Mouse (Mus musculus) kidney, embryonic 14.5 days (tissue): Measurements from ENCODE around the gene Atf6. TPM values are rescaled to one million over a fixed set of nuclear protein-coding genes. Genes with fewer than 3 reads are reported as not detected.

Experiments
- ATAC-seq: fragments of 200-750 bp; cut with Nextera tagmentation; 2 replicates; pipeline ENCODE4 v1.8.0; 2017; ENCODE audit warnings: moderate number of reproducible peaks, mild to moderate bottlenecking, moderate TSS enrichment, moderate library complexity; ENCODE audit not compliant: low FRiP score, low TSS enrichment
- H3K27ac ChIP-seq: fragments of 300-500 bp; sonication (generic); 2 replicates; pipeline ENCODE4 v1.5.1; 2014; ENCODE audit warnings: low read depth, mild to moderate bottlenecking, low read length, moderate library complexity, mixed read lengths
- H3K27me3 ChIP-seq: fragments of 300-500 bp; sonication (generic); 2 replicates; pipeline ENCODE4 v1.6.1; 2014; ENCODE audit warnings: mild to moderate bottlenecking, low read length; ENCODE audit not compliant: control insufficient read depth, insufficient read depth
- H3K36me3 ChIP-seq: fragments of 300-500 bp; sonication (generic); 2 replicates; pipeline ENCODE4 v1.6.1; 2014; ENCODE audit warnings: low read length, mixed read lengths; ENCODE audit not compliant: control insufficient read depth, insufficient read depth
- H3K4me1 ChIP-seq: fragments of 300-500 bp; sonication (generic); 2 replicates; pipeline ENCODE4 v1.6.1; 2014; ENCODE audit warnings: low read length, mixed read lengths; ENCODE audit not compliant: control insufficient read depth, insufficient read depth
- H3K4me2 ChIP-seq: fragments of 300-500 bp; sonication (generic); replicated peaks from 2 replicates; pipeline ENCODE4 v1.6.1; 2014; ENCODE audit warnings: low read depth, mild to moderate bottlenecking, low read length
- H3K4me3 ChIP-seq: fragments of 300-500 bp; sonication (generic); 2 replicates; pipeline ENCODE4 v1.5.1; 2014; ENCODE audit warnings: mild to moderate bottlenecking, low read length
- H3K9ac ChIP-seq: fragments of 300-500 bp; sonication (generic); 2 replicates; pipeline ENCODE4 v1.6.1; 2014; ENCODE audit warnings: low read depth, mild to moderate bottlenecking, low read length, moderate library complexity
- H3K9me3 ChIP-seq: fragments of 300-500 bp; sonication (generic); 2 replicates; pipeline ENCODE4 v1.6.1; 2016; ENCODE audit warnings: low read length; ENCODE audit not compliant: control insufficient read depth
- WGBS: fragments of 180-500 bp; shearing (Covaris S2); extraction: QIAGEN DNeasy Blood & Tissue Kit; methylation state at CpG from one replicate; pipeline ENCODE4 v1.1.7; 2014; 5-methylcytosine and 5-hydroxymethylcytosine counted together
- polyA plus RNA-seq: library from polyadenylated mRNA; unstranded; fragments of >200 nt; fragmentation: Nextera tagmentation; extraction: Ambion mirVana; gene quantifications from 2 replicates; pipeline ENCODE4 v1.2.1, GENCODE M21; 2014

The Atf6 gene
- polyA plus RNA-seq, 1 experiment from 2014 or later, result 11.6 TPM

DNA sequence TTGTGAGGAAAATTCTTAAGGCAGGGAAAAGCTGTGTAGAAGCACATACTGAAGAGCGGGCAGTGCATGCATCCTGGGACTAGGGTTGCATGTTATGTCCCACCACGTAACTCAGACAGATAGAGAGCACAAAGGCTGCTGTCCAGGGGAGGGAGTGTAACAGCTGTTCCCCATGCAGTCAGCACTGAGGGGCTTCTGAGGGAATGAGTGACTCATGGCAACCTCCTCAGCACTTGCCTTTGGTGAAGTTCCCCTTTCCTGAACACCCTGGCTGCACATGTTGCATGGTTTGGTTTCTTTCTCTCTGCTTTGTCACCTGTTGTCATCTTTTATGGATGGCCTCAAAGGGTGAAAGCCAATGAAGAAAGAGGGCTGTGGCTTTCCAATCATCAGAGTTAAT, 165.3 kb downstream of the Atf6 start:
- H3K4me3 ChIP-seq, result no peak overlapping the region
- no peaks in the 10 kb centered on the region for H3K36me3 ChIP-seq
- H3K9ac ChIP-seq, result no peak overlapping the region
- H3K4me1 ChIP-seq, result no peaks in the 10 kb centered on the region
- no peaks in the 10 kb centered on the region for H3K9me3 ChIP-seq
- H3K27me3 ChIP-seq, result no peaks in the 10 kb centered on the region
- H3K4me2 ChIP-seq, result no peak overlapping the region
- H3K27ac ChIP-seq, result no peak overlapping the region
- no peak for ATAC-seq
- WGBS, result 82% methylated on average over 2 of the region's 2 CpGs

DNA sequence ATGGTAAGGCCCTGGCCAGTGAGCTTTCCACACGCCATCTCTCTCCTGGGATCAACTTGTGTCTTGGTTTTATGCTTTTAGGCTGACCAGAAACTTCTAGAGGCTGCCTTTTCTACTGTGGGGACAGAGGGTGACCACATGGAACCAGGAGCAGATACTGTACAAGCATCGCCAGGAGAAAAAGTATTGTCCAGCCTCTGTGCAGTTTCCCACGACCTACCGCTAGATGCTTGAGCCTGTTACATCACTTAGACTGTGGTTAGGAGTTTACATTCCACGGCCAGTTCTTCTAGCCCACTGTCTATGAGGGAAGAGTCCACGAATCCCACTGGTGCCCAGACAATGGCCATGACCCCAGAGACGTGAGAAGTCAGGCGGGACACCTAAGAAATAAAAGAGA, 166.0 kb downstream of the Atf6 start:
- no peaks in the 10 kb centered on the region for H3K36me3 ChIP-seq
- no peak for ATAC-seq
- H3K9ac ChIP-seq, result no peak overlapping the region
- no peaks in the 10 kb centered on the region for H3K4me1 ChIP-seq
- no peak overlapping the region for H3K27ac ChIP-seq
- no peak overlapping the region for H3K4me2 ChIP-seq
- H3K27me3 ChIP-seq, result no peaks in the 10 kb centered on the region
- 81% methylated on average over 8 of the region's 8 CpGs for WGBS
- H3K4me3 ChIP-seq, result no peak overlapping the region
- H3K9me3 ChIP-seq, result no peaks in the 10 kb centered on the region

DNA sequence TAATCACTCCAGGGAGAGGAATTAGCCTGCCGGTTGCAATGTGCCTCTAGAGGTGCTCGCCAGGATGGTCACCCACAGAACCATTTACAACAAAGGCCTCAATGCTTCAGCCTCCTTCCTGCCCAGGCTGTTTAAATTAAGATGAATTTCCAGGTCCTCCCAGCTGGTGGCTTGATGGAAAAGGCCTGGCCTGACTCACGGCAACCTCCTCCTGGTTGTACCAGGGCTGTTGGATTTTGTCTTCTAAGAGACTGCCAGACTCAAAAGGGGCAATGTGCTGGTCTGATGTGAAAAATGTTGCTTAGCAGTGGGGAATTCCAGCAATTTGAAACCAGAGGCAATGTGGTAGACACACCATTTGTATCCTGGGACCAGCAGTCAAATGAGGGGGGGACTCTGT, 166.4 kb downstream of the Atf6 start:
- ATAC-seq, result no peak
- no peak overlapping the region for H3K4me2 ChIP-seq
- H3K9ac ChIP-seq, result no peak overlapping the region
- no peak overlapping the region for H3K27ac ChIP-seq
- no peak overlapping the region for H3K4me3 ChIP-seq
- no peaks in the 10 kb centered on the region for H3K27me3 ChIP-seq
- H3K4me1 ChIP-seq, result no peaks in the 10 kb centered on the region
- 56% methylated on average over 3 of the region's 3 CpGs for WGBS
- no peaks in the 10 kb centered on the region for H3K9me3 ChIP-seq
- H3K36me3 ChIP-seq, result no peaks in the 10 kb centered on the region

DNA sequence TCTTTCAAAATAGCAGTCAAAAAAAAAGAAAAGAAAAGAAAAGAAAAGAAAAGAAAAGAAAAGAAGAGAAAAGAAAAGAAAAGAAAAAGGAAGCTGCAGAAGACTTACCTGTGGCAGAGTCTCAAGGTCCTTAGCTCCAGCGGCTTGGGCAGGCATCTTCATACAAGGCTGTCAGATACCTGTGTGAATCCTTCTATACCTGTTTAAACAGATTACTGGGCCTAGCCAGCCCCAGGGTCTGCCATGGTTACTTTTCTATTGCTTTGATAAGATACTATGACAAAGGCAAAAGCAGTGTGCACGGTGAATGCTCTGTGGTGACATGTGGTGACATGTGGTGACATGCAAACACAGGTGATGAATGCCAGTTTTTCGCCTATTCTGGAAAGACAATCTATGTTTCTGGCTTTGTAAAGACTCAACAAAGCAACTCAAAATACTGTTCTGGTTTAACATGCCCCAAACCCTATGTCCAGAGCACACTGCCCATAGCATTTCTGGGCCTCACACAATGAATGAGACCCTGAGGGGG, 167.0 kb downstream of the Atf6 start:
- no peaks in the 10 kb centered on the region for H3K27me3 ChIP-seq
- no peak overlapping the region for H3K27ac ChIP-seq
- no peaks in the 10 kb centered on the region for H3K4me1 ChIP-seq
- no peak overlapping the region for H3K9ac ChIP-seq
- no peaks in the 10 kb centered on the region for H3K9me3 ChIP-seq
- no peak for ATAC-seq
- H3K4me2 ChIP-seq, result no peak overlapping the region
- no peaks in the 10 kb centered on the region for H3K36me3 ChIP-seq
- no peak overlapping the region for H3K4me3 ChIP-seq
- WGBS, result 88% methylated on average over 3 of the region's 3 CpGs

DNA sequence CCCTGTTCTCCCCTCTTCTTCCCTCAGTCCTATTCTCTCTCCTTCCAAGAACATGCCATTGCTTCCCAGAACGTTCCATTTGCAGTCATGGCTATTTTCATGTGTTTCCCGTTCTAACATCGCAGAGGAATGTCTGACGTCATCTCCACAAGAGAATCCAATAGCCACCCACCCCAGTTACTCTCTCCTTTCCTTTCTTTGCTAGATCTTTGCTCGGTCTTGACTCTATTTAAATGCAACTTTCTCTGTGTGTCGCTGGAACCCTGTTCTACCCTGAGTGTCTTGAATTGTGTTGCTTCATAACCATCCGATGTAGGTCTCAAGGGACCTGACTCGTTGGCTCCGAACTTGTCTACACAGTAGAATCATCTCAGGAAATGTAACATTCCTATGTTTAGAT, 168.0 kb downstream of the Atf6 start:
- Histone ChIP-seq H3K4me1 (no peaks in the 10 kb centered on the region), H3K4me3 (no peak overlapping the region), H3K36me3 (no peaks in the 10 kb centered on the region), H3K9me3 (no peaks in the 10 kb centered on the region), H3K27me3 (no peaks in the 10 kb centered on the region), H3K9ac (no peak overlapping the region), H3K4me2 (no peak overlapping the region), H3K27ac (no peak overlapping the region)
- no peak for ATAC-seq
- WGBS, result 87% methylated on average over 9 of the region's 9 CpGs

DNA sequence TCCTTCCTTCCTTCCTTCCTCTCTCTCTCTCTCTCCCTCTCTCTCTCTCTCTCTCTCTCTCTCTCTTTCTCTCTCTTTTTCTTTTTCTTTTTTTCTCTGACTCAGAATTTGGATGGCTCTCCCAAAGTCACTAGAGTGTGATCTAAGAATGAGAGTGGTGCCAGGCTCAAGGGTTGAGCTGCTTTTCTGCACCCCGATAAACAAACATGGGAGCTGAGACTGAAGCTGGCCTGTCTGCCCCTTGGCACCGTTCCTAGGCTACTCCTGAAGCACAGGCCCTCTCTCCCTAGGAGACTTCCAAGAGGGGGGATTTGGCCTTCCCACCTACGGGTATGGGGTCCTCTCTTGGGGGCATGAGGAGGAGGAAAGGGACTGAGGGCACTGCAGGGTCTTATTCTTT, 168.8 kb downstream of the Atf6 start:
- no peak overlapping the region for H3K27ac ChIP-seq

DNA sequence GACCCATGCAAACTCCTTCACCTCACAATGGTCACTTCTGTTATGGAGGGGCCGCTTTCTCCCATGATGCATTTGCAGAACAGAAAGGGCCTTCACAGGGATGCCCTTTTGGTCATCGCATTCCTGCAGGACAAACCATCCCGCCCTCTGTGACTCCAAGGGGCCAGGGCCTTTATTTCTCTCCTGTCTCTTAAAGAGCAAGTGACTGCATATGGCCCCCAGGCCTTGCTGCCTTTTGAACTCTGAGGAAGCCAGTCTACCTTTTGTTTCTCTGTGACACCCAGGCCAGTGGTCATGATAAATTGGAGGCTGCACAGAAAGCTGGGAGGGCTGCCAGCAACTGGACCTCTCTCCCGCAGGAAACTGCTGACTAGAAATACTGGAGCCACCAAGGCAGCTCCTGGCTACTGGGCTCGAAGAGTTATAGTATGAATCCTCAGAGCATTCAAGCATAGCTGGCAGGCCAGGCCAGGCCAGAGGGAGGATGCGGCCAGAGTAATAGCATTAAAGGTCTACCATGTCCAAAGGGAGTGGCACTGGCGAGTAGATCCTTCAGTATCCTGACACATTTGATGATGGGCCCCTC, 169.7 kb downstream of the Atf6 start:
- H3K4me2 ChIP-seq, result no peak overlapping the region
- H3K9ac ChIP-seq, result no peak overlapping the region
- no peak overlapping the region for H3K27ac ChIP-seq
- H3K4me3 ChIP-seq, result no peak overlapping the region
- H3K4me1 ChIP-seq, result no peaks in the 10 kb centered on the region
- H3K9me3 ChIP-seq, result no peaks in the 10 kb centered on the region
- H3K36me3 ChIP-seq, result no peaks in the 10 kb centered on the region
- peak; percentile 66 for ATAC-seq
- no peaks in the 10 kb centered on the region for H3K27me3 ChIP-seq
- 39% methylated on average over 7 of the region's 7 CpGs for WGBS

More for the DNA sequence above, 168.8 kb downstream of the Atf6 start:
- no peak overlapping the region for H3K9ac ChIP-seq
- H3K4me2 ChIP-seq, result no peak overlapping the region
- no peak for ATAC-seq
- H3K4me3 ChIP-seq, result no peak overlapping the region
- 66% methylated on average over 3 of the region's 3 CpGs for WGBS
- H3K4me1 ChIP-seq, result no peaks in the 10 kb centered on the region
- no peaks in the 10 kb centered on the region for H3K9me3 ChIP-seq
- H3K27me3 ChIP-seq, result no peaks in the 10 kb centered on the region
- H3K36me3 ChIP-seq, result no peaks in the 10 kb centered on the region

DNA sequence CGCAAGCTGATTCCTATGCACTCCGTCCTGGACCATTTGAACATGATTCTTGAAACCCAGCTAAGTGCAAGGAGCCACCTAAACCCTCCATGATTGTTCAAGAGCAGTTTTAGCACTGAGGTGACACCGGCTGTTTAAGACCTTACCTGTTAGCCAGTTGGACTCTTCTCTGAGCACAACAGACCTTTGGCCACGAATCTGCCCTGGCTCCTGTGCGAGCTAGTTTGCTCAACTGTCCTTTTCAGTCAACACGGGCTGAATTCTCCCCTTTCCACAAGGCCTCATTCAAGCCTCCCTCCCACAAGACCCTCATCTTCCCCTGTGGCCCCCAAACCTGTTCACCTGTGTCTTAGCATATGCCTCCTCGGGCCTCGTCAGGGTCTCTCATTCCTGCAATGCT, 170.6 kb downstream of the Atf6 start:
- 95% methylated on average over 8 of the region's 8 CpGs for WGBS
- Histone ChIP-seq H3K9ac (no peak overlapping the region), H3K9me3 (no peaks in the 10 kb centered on the region), H3K36me3 (no peaks in the 10 kb centered on the region), H3K4me1 (no peaks in the 10 kb centered on the region), H3K4me3 (no peak overlapping the region), H3K27ac (no peak overlapping the region), H3K27me3 (no peaks in the 10 kb centered on the region), H3K4me2 (no peak overlapping the region)
- no peak for ATAC-seq

DNA sequence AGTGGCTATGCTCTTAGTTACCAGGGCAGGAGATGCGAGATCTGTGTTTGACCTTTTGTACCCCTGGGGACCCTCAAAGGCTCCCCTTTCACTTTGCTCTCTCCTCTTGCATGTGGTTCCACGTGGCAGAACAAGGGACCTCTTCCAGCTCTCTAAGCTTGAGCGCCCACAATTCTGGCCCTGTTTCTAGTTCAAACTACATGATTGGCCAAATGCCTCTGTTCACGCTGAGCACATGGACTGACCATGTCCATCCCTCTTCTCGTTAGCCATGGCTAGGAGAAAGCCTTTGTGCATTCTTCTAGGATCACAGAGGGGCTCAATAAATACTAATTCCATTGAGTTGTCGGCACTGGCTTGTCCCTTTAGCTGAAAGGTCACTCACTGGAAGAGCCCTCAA, 172.2 kb downstream of the Atf6 start:
- Histone ChIP-seq H3K4me1 (no peaks in the 10 kb centered on the region), H3K36me3 (no peaks in the 10 kb centered on the region), H3K4me3 (no peak overlapping the region), H3K9ac (no peak overlapping the region), H3K4me2 (no peak overlapping the region), H3K27me3 (no peaks in the 10 kb centered on the region), H3K27ac (no peak overlapping the region), H3K9me3 (no peaks in the 10 kb centered on the region)
- no peak for ATAC-seq
- 56% methylated on average over 6 of the region's 6 CpGs for WGBS
